Mouse (Mus musculus) bone marrow, adult 2 months (tissue): ENCODE results near the gene Selenoo.

Experiments used
- CTCF ChIP-seq: fragments of 200-500 bp; IDR thresholded peaks from 2 replicates; pipeline ENCODE4 v1.5.1; 2011; ENCODE audit warnings: low read length, control low read depth; ENCODE audit not compliant: control insufficient read depth, insufficient read depth
- POLR2A ChIP-seq: fragments of 200-500 bp; IDR thresholded peaks from 2 replicates; pipeline ENCODE4 v1.6.1; 2011; ENCODE audit warnings: low read depth, mild to moderate bottlenecking, control low read depth, low read length, borderline replicate concordance; ENCODE audit not compliant: control insufficient read depth

GRCm38 (mm10) chr15:89106976-89107375 lies 18.1 kb downstream of the Selenoo start:
- TF ChIP-seq CTCF (no peak), POLR2A (no peak)
